Mouse (Mus musculus) embryonic facial prominence, embryonic 11.5 days (tissue): ENCODE data around the gene Rps3a1. TPM values are rescaled to one million over a fixed set of nuclear protein-coding genes. Genes with fewer than 3 reads are reported as not detected.
"Not testable (repeated sequence)": the region's sequence is repeated elsewhere in the genome, so short reads cannot be mapped to it uniquely, and the experiment has no call there.

Source experiments
- ATAC-seq: fragments of 200-750 bp; cut with Nextera tagmentation; replicated peaks from 2 replicates; pipeline ENCODE4 v1.8.0; 2017; ENCODE audit warnings: low read depth; ENCODE audit not compliant: insufficient number of reproducible peaks, low FRiP score, low TSS enrichment
- DNase-seq: peaks from one replicate; pipeline ENCODE4 v3.0.0-alpha.2; 2015; ENCODE audit warnings: low spot score
- H3K27ac ChIP-seq: fragments of 300-500 bp; sonication (generic); replicated peaks from 2 replicates; pipeline ENCODE4 v1.5.1; 2014; ENCODE audit warnings: mild to moderate bottlenecking, low read depth, low read length, control low read depth
- H3K27me3 ChIP-seq: fragments of 300-500 bp; sonication (generic); 2 replicates; pipeline ENCODE4 v1.6.1; 2014; ENCODE audit warnings: mild to moderate bottlenecking, low read length, moderate library complexity, mixed read lengths; ENCODE audit not compliant: control insufficient read depth, insufficient read depth
- H3K36me3 ChIP-seq: fragments of 300-500 bp; sonication (generic); replicated peaks from 2 replicates; pipeline ENCODE4 v1.6.1; 2014; ENCODE audit warnings: low read depth, mild to moderate bottlenecking, low read length, moderate library complexity, mixed read lengths; ENCODE audit not compliant: control insufficient read depth, insufficient read depth
- H3K4me1 ChIP-seq: fragments of 300-500 bp; sonication (generic); 2 replicates; pipeline ENCODE4 v1.6.1; 2014; ENCODE audit warnings: low read length, mixed read lengths; ENCODE audit not compliant: control insufficient read depth, insufficient read depth
- H3K4me2 ChIP-seq: fragments of 300-500 bp; sonication (generic); 2 replicates; pipeline ENCODE4 v1.6.1; 2014; ENCODE audit warnings: low read depth, mild to moderate bottlenecking, control low read depth, low read length, moderate library complexity
- H3K4me3 ChIP-seq: fragments of 300-500 bp; sonication (generic); 2 replicates; pipeline ENCODE4 v1.5.1; 2014; ENCODE audit warnings: low read depth, low read length, control low read depth
- H3K9ac ChIP-seq: fragments of 300-500 bp; sonication (generic); replicated peaks from 2 replicates; pipeline ENCODE4 v1.6.1; 2014; ENCODE audit warnings: mild to moderate bottlenecking, control low read depth, low read length
- H3K9me3 ChIP-seq: fragments of 300-500 bp; sonication (generic); replicated peaks from 2 replicates; pipeline ENCODE4 v1.6.1; 2016; ENCODE audit warnings: mild to moderate bottlenecking, low read length, inconsistent platforms, mixed read lengths; ENCODE audit not compliant: control insufficient read depth
- WGBS: fragments of 180-500 bp; shearing (Covaris S2); extraction: QIAGEN DNeasy Blood & Tissue Kit; methylation state at CpG from one replicate; pipeline ENCODE4 v1.1.7; 2014; 5-methylcytosine and 5-hydroxymethylcytosine counted together
- polyA plus RNA-seq: library from polyadenylated mRNA; unstranded; fragments of >200 nt; fragmentation: Nextera tagmentation; extraction: Ambion mirVana; gene quantifications from 2 replicates; pipeline ENCODE4 v1.2.1, GENCODE M21; 2014

Gene Rps3a1
- polyA plus RNA-seq, 1 experiment from 2014 or later: 1,448 TPM

GRCm38 (mm10) chr3:86110077-86110476, 32.4 kb downstream of the Rps3a1 start:
- Histone ChIP-seq H3K4me2 (0 out of 2 replicates have a peak overlapping the region, but pooled peaks have one; percentile 11), H3K4me3 (no peak overlapping the region), H3K4me1 (no peaks in the 10 kb centered on the region), H3K36me3 (no peaks in the 10 kb centered on the region), H3K27ac (no peak overlapping the region), H3K9ac (no peak overlapping the region), H3K27me3 (no peaks in the 10 kb centered on the region), H3K9me3 (no peaks in the 10 kb centered on the region)
- ATAC-seq (peak; percentile 39; the same call in 1 of the 2 replicates), DNase-seq (peak; percentile 82)
- 16% methylated on average over 10 of the region's 10 CpGs for WGBS

GRCm38 (mm10) chr3:86109099-86109498, 33.4 kb downstream of the Rps3a1 start:
- DNase-seq (no peak), ATAC-seq (no peak)
- H3K4me1 ChIP-seq: no peaks in the 10 kb centered on the region
- H3K27me3 ChIP-seq: no peaks in the 10 kb centered on the region
- 93% methylated on average over 7 of the region's 7 CpGs for WGBS
- H3K36me3 ChIP-seq: no peaks in the 10 kb centered on the region
- no peak overlapping the region for H3K4me3 ChIP-seq
- H3K9me3 ChIP-seq: no peaks in the 10 kb centered on the region
- H3K27ac ChIP-seq: no peak overlapping the region
- H3K9ac ChIP-seq: no peak overlapping the region
- H3K4me2 ChIP-seq: no peak overlapping the region

GRCm38 (mm10) chr3:86108576-86108975, 33.9 kb downstream of the Rps3a1 start:
- ATAC-seq: no peak
- Histone ChIP-seq H3K9ac (no peak overlapping the region), H3K4me2 (no peak overlapping the region), H3K4me1 (no peaks in the 10 kb centered on the region), H3K9me3 (no peaks in the 10 kb centered on the region), H3K36me3 (no peaks in the 10 kb centered on the region), H3K27me3 (no peaks in the 10 kb centered on the region), H3K27ac (no peak overlapping the region), H3K4me3 (no peak overlapping the region)
- DNase-seq: no peak
- 82% methylated on average over 4 of the region's 4 CpGs for WGBS

GRCm38 (mm10) chr3:86107637-86108539, 34.6 kb downstream of the Rps3a1 start:
- Histone ChIP-seq H3K9ac (no peak overlapping the region), H3K36me3 (no peaks in the 10 kb centered on the region), H3K27ac (no peak overlapping the region), H3K9me3 (no peaks in the 10 kb centered on the region), H3K4me1 (no peaks in the 10 kb centered on the region), H3K27me3 (no peaks in the 10 kb centered on the region), H3K4me3 (no peak overlapping the region), H3K4me2 (no peak overlapping the region)
- no peak for DNase-seq
- 74% methylated on average over 8 of the region's 8 CpGs for WGBS
- ATAC-seq: no peak

- Histone ChIP-seq H3K27ac (no peak overlapping the region), H3K9me3 (no peaks in the 10 kb centered on the region), H3K36me3 (no peaks in the 10 kb centered on the region), H3K4me1 (no peaks in the 10 kb centered on the region), H3K9ac (no peak overlapping the region), H3K27me3 (no peaks in the 10 kb centered on the region), H3K4me3 (no peak overlapping the region), H3K4me2 (no peak overlapping the region)
- DNase-seq (no peak), ATAC-seq (no peak)
- 90% methylated on average over 8 of the region's 8 CpGs for whole genome bisulfite sequencing
Measured at GRCm38 (mm10) chr3:86106086-86106632, 36.3 kb downstream of the Rps3a1 start.

- Histone ChIP-seq H3K27ac (no peak overlapping the region), H3K36me3 (no peaks in the 10 kb centered on the region), H3K9ac (no peak overlapping the region), H3K4me1 (no peaks in the 10 kb centered on the region), H3K27me3 (no peaks in the 10 kb centered on the region), H3K9me3 (no peaks in the 10 kb centered on the region), H3K4me2 (no peak overlapping the region), H3K4me3 (no peak overlapping the region)
- 91% methylated on average over 4 of the region's 4 CpGs for WGBS
- ATAC-seq (no peak), DNase-seq (no peak)
Measured at GRCm38 (mm10) chr3:86104909-86105308, 37.6 kb downstream of the Rps3a1 start.

- not testable (repeated sequence) for DNase-seq, H3K36me3 ChIP-seq, H3K4me1 ChIP-seq, ATAC-seq, H3K9me3 ChIP-seq, H3K4me3 ChIP-seq, H3K27me3 ChIP-seq, H3K4me2 ChIP-seq, H3K27ac ChIP-seq, H3K9ac ChIP-seq
- WGBS: 85% methylated on average over 7 of the region's 7 CpGs
Measured at GRCm38 (mm10) chr3:86104433-86104832, 38.1 kb downstream of the Rps3a1 start.
